Mouse (Mus musculus): ENCODE measurements around the gene 1810013L24Rik.
"Not testable (repeated sequence)": the region's sequence is repeated elsewhere in the genome, so short reads cannot be mapped to it uniquely, and the experiment has no call there.

1810013L24Rik gene

GRCm38 (mm10) chr16:8895301-8895700, 65.4 kb downstream of the 1810013L24Rik start:
- DNase-seq (ENCODE audit: low read depth, low spot score) = no peak

GRCm38 (mm10) chr16:8906115-8906514, 76.2 kb downstream of the 1810013L24Rik start:
- DNase-seq (ENCODE audit: low read depth, low spot score) = not testable (repeated sequence)
